Mouse (Mus musculus): Measurements from ENCODE around the gene Sema3a. TPM values are rescaled to one million over a fixed set of nuclear protein-coding genes. Genes with fewer than 3 reads are reported as not detected.

Gene Sema3a
- polyA plus RNA-seq, 1 experiment = 13.3 TPM

GRCm38 (mm10) chr5:13151002-13151401 lies 25.8 kb downstream of the Sema3a start:
- TF ChIP-seq POLR2A (IDR thresholded peaks at IDR 0.05; ENCODE audit: borderline replicate concordance, extremely low read depth, low read depth, low read length) = no peak
- Histone ChIP-seq H3K4me1 (ENCODE audit: control insufficient read depth, insufficient read depth, low read length) (no peaks in the 10 kb centered on the region), H3K4me3 (replicated peaks; ENCODE audit: extremely low read depth, low read depth, low read length) (no peak overlapping the region)
- DNase-seq = no peak
- WGBS = 59% methylated on average over 2 of the region's 2 CpGs

DNA sequence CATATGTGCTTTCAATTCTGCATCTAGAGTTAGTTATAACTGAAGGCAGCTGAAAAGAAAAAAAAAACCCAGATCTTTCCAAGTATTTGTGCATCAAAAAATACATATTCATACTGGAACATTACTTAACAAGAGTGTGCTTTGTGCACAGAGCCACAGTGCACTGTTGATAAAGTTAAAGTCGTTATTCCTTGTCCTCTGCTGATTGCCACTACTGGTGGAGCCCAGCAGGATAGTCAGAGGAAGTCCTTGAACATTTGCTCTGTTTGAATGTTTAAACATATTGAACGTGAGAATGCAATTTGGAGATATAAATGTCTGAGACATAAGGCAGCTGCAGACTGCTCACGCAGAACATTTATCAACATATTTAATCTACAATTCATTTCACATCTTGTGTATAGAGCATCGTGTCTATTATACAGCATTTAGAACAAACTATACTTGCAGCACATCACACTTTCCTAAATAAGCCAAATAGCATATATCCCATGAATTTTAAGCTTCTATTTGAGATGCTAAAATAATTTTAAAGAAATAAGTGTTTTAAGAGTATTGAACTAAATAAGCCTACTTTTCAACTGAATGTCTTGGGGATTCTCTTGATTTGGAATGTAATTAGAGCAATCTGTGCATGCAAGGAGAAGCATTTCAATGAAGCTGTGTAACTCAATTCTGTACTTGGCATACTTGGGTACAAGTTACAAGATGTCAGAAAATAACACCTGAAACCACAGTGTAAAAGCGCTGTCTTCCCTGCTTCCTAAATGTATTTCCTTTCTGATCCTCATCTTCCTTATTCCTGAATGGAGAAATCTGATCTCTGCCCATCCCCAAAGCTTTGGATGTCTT lies 32.8 kb downstream of the Sema3a start:
- DNase-seq = no peak
- WGBS = 49% methylated on average over 5 of the region's 5 CpGs
- no peak for TF ChIP-seq POLR2A (IDR thresholded peaks at IDR 0.05; ENCODE audit: borderline replicate concordance, extremely low read depth, low read depth, low read length)
- no peak for TF ChIP-seq CTCF (IDR thresholded peaks at IDR 0.05; ENCODE audit: insufficient read depth, low read length)
- no peaks in the 10 kb centered on the region for H3K4me1 ChIP-seq (ENCODE audit: control insufficient read depth, insufficient read depth, low read length)
- no peak overlapping the region for H3K4me3 ChIP-seq (replicated peaks; ENCODE audit: extremely low read depth, low read depth, low read length)

- no peak overlapping the region for H3K4me3 ChIP-seq (replicated peaks; ENCODE audit: extremely low read depth, low read depth, low read length)
- TF ChIP-seq CTCF (IDR thresholded peaks at IDR 0.05; ENCODE audit: insufficient read depth, low read length) (no peak), POLR2A (IDR thresholded peaks at IDR 0.05; ENCODE audit: borderline replicate concordance, extremely low read depth, low read depth, low read length) (no peak)
- DNase-seq = no peak
- no peaks in the 10 kb centered on the region for H3K4me1 ChIP-seq (ENCODE audit: control insufficient read depth, insufficient read depth, low read length)
- 90% methylated on average over 2 of the region's 2 CpGs for WGBS
Measured at GRCm38 (mm10) chr5:13182186-13182585, 57.0 kb downstream of the Sema3a start.

GRCm38 (mm10) chr5:13197886-13198285 lies 72.7 kb downstream of the Sema3a start:
- Histone ChIP-seq H3K4me1 (ENCODE audit: control insufficient read depth, insufficient read depth, low read length) (no peaks in the 10 kb centered on the region), H3K4me3 (replicated peaks; ENCODE audit: extremely low read depth, low read depth, low read length) (no peak overlapping the region)
- DNase-seq = no peak
- no peak for TF ChIP-seq CTCF (IDR thresholded peaks at IDR 0.05; ENCODE audit: insufficient read depth, low read length)
- TF ChIP-seq POLR2A (IDR thresholded peaks at IDR 0.05; ENCODE audit: borderline replicate concordance, extremely low read depth, low read depth, low read length) = no peak
- WGBS = 48% methylated on average over 3 of the region's 3 CpGs

GRCm38 (mm10) chr5:13199709-13200108 lies 74.5 kb downstream of the Sema3a start:
- WGBS = 81% methylated on average over 6 of the region's 6 CpGs
- Histone ChIP-seq H3K4me3 (replicated peaks; ENCODE audit: extremely low read depth, low read depth, low read length) (no peak overlapping the region), H3K4me1 (ENCODE audit: control insufficient read depth, insufficient read depth, low read length) (no peaks in the 10 kb centered on the region)
- TF ChIP-seq POLR2A (IDR thresholded peaks at IDR 0.05; ENCODE audit: borderline replicate concordance, extremely low read depth, low read depth, low read length) (no peak), CTCF (IDR thresholded peaks at IDR 0.05; ENCODE audit: insufficient read depth, low read length) (no peak)
- DNase-seq = no peak

DNA sequence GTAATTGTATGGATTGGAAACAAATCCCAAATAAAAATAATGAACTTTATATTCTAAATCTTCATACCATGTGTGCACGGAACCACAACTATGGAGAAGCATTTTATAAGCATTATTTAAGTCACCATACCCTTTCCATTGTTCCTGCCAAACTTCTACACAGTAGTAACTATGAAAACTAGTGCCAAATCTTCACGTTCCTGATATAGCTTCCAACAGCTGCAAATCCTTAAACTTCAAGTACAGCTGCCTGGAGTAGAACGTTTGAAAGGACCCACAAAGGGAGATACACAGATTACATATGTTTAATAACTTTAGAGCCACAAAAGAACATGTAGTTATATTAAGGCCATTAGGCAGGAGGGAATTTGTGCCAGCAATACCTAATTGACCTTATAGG lies 130.1 kb downstream of the Sema3a start:
- TF ChIP-seq POLR2A (IDR thresholded peaks at IDR 0.05; ENCODE audit: borderline replicate concordance, extremely low read depth, low read depth, low read length) (no peak), CTCF (IDR thresholded peaks at IDR 0.05; ENCODE audit: insufficient read depth, low read length) (no peak)
- DNase-seq = no peak
- Histone ChIP-seq H3K4me3 (replicated peaks; ENCODE audit: extremely low read depth, low read depth, low read length) (no peak overlapping the region), H3K4me1 (ENCODE audit: control insufficient read depth, insufficient read depth, low read length) (no peaks in the 10 kb centered on the region)
- 40% methylated on average over 3 of the region's 3 CpGs for WGBS

- Histone ChIP-seq H3K4me1 (ENCODE audit: control insufficient read depth, insufficient read depth, low read length) (no peaks in the 10 kb centered on the region), H3K4me3 (replicated peaks; ENCODE audit: extremely low read depth, low read depth, low read length) (no peak overlapping the region)
- no peak for DNase-seq
- WGBS = 41% methylated on average over 1 of the region's 1 CpGs
- TF ChIP-seq POLR2A (IDR thresholded peaks at IDR 0.05; ENCODE audit: borderline replicate concordance, extremely low read depth, low read depth, low read length) (no peak), CTCF (IDR thresholded peaks at IDR 0.05; ENCODE audit: insufficient read depth, low read length) (no peak)
Measured at GRCm38 (mm10) chr5:13256321-13256720, 131.1 kb downstream of the Sema3a start.

GRCm38 (mm10) chr5:13263087-13263486 lies 137.9 kb downstream of the Sema3a start:
- 83% methylated on average over 2 of the region's 2 CpGs for WGBS
- no peak overlapping the region for H3K4me3 ChIP-seq (replicated peaks; ENCODE audit: extremely low read depth, low read depth, low read length)

GRCm38 (mm10) chr5:13263539-13263938 lies 138.3 kb downstream of the Sema3a start:
- 79% methylated on average over 3 of the region's 3 CpGs for WGBS
- no peak for DNase-seq
- TF ChIP-seq POLR2A (IDR thresholded peaks at IDR 0.05; ENCODE audit: borderline replicate concordance, extremely low read depth, low read depth, low read length) = no peak
- TF ChIP-seq CTCF (IDR thresholded peaks at IDR 0.05; ENCODE audit: insufficient read depth, low read length) = no peak

More at GRCm38 (mm10) chr5:13263087-13263486, 137.9 kb downstream of the Sema3a start:
- TF ChIP-seq POLR2A (IDR thresholded peaks at IDR 0.05; ENCODE audit: borderline replicate concordance, extremely low read depth, low read depth, low read length) (no peak), CTCF (IDR thresholded peaks at IDR 0.05; ENCODE audit: insufficient read depth, low read length) (no peak)
- DNase-seq = no peak
- no peaks in the 10 kb centered on the region for H3K4me1 ChIP-seq (ENCODE audit: control insufficient read depth, insufficient read depth, low read length)

GRCm38 (mm10) chr5:13312667-13313066 lies 187.5 kb downstream of the Sema3a start:
- Histone ChIP-seq H3K4me1 (ENCODE audit: control insufficient read depth, insufficient read depth, low read length) (no peaks in the 10 kb centered on the region), H3K4me3 (replicated peaks; ENCODE audit: extremely low read depth, low read depth, low read length) (no peak overlapping the region)
- TF ChIP-seq POLR2A (IDR thresholded peaks at IDR 0.05; ENCODE audit: borderline replicate concordance, extremely low read depth, low read depth, low read length) = no peak
- TF ChIP-seq CTCF (IDR thresholded peaks at IDR 0.05; ENCODE audit: insufficient read depth, low read length) = no peak
- DNase-seq = no peak
- WGBS = 75% methylated on average over 4 of the region's 4 CpGs

More at GRCm38 (mm10) chr5:13263539-13263938, 138.3 kb downstream of the Sema3a start:
- H3K4me1 ChIP-seq (ENCODE audit: control insufficient read depth, insufficient read depth, low read length) = no peaks in the 10 kb centered on the region
- no peak overlapping the region for H3K4me3 ChIP-seq (replicated peaks; ENCODE audit: extremely low read depth, low read depth, low read length)

Data from lung, adult 2 months (tissue).